Mouse (Mus musculus): ENCODE data around the gene Nop58. TPM values are rescaled to one million over a fixed set of nuclear protein-coding genes. Genes with fewer than 3 reads are reported as not detected.
A peak's percentile ranks its signal among the peaks of the same experiment; 100 is the strongest.
"Not testable (repeated sequence)": the region's sequence is repeated elsewhere in the genome, so short reads cannot be mapped to it uniquely, and the experiment has no call there.

Nop58 gene
- 10 to 100 TPM; 16.4 to 25.0 (median 23.7) TPM for total RNA-seq (2022)

DNA sequence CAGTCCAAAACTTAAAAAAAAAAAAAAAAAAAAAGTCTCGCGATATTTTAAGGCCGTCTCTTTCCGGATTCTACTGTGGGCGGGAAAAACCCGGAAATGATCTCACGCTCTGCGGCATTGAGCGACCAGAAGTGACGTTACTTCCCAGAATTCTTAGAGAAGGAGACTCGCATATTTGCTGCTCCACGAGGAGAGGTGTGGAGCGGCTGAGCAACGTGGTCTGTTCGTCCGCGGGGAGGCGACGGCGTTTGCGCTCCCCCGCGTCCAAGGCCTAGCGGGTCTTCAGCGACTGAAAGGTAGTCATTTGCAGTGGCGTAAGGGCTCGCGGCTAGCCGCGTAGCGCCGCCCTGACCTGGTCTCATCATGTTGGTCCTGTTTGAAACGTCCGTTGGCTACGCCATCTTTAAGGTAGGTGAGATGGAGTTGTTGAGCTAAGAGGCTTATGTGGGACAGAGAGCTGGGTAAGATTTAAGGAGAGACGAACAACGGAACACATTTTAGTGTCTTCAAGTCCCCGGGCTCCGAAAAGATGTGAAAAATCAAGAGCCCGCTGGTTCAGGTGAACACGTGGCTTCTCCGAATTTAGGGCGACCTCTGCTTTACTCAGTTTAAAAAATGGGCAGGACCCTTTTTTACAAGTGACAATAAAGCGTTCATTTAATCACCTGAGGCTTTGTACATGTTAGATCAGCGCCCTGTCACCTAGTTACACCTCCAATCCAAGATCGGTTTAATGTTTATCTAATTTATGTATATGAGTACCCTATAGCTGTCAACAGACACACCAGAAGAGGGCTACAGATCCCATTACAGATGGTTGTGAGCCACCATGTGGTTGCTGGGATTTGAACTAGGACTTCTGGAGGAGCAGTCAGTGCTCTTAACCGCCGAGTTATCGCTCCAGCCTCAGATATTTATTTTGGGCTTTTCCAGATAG, at the start of gene Nop58:
Gene Nop58 (plus strand): TSS at position 153 of the 937 bp plus-strand sequence.
- peak; percentile 71 to 85 for DNase-seq (ENCODE audit: low spot score in 2 of 2)

- DNase-seq (ENCODE audit: low spot score in 2 of 2): no peak
Observed at GRCm38 (mm10) chr1:59636349-59636748, 48.4 kb upstream of the Nop58 start.

DNA sequence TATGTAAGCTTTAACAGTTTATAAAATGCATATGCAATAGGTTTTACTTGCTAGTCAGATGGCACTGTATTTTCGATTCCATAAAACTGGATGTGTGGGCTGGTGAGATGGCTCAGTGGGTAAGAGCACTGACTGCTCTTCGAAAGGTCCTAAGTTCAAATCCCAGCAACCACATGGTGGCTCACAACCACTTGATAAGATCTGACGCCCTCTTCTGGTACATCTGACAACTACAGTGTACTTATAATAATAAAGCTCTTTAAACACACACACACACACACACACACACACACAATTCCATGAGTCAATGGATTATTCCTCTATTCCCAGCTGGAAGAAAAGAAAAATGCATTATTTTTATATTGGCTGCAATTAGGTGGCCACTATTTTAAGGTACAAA, 46.4 kb upstream of the Nop58 start:
- DNase-seq (ENCODE audit: low spot score in 2 of 2): no peak

DNA sequence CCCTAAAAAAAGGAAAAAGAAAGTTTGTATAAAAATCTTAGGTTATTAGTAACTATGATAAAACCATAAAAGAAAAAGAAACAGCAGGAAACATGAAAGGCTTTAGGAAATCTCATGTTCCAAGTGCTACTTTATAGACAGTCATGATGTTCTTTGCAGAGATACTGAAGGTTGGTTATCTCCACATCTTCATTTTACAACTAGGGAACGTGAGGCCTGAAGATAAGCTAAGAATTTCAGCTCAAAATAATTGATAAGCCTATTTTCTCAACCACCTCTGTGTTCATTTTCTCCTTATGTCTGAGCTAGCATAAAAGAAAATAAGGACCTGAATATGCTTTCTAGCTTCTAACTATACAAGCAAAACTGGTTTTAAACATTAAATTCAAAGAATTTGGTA, 42.3 kb upstream of the Nop58 start:
- no peak for DNase-seq (ENCODE audit: low spot score in 2 of 2)

DNA sequence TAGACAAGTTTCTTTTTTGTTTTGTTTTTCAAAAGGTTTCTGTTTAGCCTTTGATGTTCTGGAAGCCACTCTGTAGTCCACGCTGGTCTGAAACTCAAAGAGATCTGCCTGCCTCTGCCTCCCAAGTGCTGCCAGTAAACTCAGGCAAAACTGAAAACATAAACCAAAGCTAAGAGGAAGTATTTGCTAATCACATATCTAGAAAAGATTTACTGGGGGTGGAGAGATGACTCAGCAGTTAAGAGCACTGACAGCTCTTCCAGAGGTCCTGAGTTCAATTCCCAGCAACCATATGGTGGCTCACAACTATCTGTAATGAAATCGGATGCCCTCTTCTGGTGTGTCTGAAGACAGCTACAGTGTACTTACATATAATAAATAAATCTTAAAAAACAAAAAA, 38.3 kb upstream of the Nop58 start:
- DNase-seq (ENCODE audit: low spot score in 2 of 2): not testable (repeated sequence)

GRCm38 (mm10) chr1:59651201-59651819, 33.5 kb upstream of the Nop58 start:
- DNase-seq (ENCODE audit: low spot score in 2 of 2): no peak

GRCm38 (mm10) chr1:59653243-59653911, 31.4 kb upstream of the Nop58 start:
- no peak for DNase-seq (ENCODE audit: low spot score in 2 of 2)

DNA sequence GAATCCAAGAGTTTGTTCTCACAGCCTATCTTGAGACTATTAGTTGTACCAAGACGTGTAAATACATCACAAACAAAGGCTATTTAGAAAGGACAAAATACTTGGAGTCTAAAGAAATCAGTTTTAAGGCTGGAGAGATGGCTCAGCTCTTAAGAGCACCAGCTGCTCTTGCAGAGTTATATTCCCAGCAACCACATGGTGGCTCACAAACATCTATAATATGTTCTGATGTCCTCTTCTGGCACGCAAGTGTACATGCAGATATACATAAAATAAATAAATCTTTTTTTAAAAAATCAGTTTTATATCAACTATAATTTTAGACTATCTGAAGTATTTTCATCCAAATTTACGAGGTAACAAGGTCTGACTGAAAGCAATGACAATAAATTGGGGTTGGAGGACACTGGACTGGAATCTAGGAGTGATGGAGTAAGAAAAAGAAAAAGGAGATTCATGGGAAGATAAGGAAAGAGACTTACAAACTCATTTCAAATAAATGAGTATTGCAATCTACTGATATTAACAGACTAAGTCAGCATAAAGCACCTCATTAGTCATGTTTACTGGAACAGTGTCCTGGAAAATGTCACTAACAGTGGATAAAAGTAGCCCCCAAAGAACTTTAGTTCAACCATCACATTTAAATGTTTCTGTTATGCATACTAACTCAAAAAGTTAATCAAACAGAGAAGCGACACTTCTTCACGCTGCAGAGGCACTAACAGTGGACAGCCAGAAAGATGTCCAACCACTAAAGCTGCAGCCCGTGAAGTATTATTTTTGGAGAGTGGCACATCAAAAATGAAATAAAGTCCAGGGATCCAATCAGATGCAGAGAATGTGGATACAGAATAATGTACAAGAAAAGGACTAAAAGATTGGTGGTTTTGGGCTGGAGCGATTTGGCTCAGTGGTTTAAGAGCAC, 28.3 kb upstream of the Nop58 start:
- DNase-seq (ENCODE audit: low spot score in 2 of 2): no peak

DNA sequence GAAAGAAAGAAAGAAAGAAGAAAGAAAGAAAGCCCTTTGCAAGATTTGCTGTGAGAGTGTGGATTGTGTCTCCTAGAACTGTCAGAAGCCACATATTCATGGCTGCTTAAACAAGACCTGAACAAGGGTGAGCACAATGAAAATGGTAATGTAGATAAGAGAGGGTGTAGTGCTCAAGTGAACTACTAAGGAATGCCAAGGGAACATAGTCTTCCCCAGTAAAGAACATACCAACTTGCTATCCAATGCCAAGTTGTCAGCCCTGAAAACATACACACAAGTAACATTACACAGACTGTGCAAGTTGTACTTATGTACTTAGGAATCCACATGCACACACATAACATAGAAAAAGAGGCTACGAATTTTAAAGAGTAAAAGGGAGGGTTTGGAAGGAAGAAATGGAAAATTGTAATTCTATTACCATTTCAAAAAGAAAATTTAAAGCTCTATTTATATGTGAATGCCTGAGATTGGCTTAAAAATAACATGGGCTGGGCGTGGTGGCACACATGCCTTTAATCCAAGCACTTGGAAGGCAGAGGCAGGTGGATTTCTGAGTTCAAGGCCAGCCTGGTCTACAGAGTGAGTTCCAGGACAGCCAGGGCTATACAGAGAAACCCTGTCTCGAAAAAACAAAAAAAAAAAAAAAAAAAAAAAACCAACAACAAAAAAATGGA, 21.2 kb upstream of the Nop58 start:
- no peak for DNase-seq (ENCODE audit: low spot score in 2 of 2)

DNA sequence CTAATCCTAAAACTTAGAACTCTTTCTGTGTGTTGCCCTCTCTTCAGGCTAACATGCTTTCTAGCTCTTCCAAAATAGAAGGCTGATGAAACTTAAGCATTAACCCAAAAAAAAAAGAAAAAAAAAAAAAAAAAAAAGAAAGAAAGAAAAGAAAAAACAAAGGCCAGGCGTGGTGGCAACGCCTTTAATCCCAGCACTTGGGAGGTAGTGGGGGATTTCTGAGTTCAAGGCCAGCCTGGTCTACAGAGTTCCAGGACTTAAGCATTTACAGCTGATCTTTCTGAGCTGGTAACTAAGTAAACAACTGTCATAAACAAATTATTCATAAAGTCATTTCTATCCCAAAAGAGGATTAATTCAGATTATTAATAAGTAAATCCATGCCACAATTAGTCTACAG, 15.9 kb upstream of the Nop58 start:
- no peak for DNase-seq (ENCODE audit: low spot score in 2 of 2)

- DNase-seq (ENCODE audit: low spot score in 2 of 2): peak in 1 of 2 experiments; percentile 13
Observed at GRCm38 (mm10) chr1:59669962-59670630, 14.7 kb upstream of the Nop58 start.

GRCm38 (mm10) chr1:59670641-59671168, 14.1 kb upstream of the Nop58 start, which contains the start of gene Sumo1:
Gene Sumo1 (minus strand): TSS chr1:59670834.
- peak; percentile 63 to 68 for DNase-seq (ENCODE audit: low spot score in 2 of 2)

GRCm38 (mm10) chr1:59673661-59674060, 11.1 kb upstream of the Nop58 start:
- DNase-seq (ENCODE audit: low spot score in 2 of 2): no peak

GRCm38 (mm10) chr1:59683926-59684818, 599 bp upstream of the Nop58 start:
- DNase-seq (ENCODE audit: low spot score in 2 of 2): peak in 1 of 2 experiments; percentile 3

DNA sequence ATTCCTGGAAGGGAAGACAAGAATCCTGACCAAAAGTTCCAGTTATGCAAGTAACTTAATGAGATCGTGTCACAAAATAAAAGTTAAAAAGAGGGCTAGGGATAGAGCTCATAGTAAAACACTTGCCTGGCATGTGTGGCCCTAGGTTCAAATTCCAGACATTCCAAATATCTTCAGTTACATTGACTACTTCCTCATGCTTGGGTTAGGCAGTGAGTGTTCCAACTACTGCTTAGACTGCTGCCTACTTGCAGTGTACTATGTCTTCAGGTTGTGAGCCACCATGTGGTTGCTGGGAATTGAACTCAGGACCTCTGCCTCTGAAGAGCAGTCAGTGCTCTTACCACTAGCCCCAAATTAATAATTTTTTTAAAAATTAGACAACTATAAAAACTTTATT, 2.7 kb downstream of the Nop58 start:
- no peak for DNase-seq (ENCODE audit: low spot score in 2 of 2)

- no peak for DNase-seq (ENCODE audit: low spot score in 2 of 2)
Observed at GRCm38 (mm10) chr1:59690467-59690866, 5.7 kb downstream of the Nop58 start.

- no peak for DNase-seq (ENCODE audit: low spot score in 2 of 2)
Observed at GRCm38 (mm10) chr1:59697751-59698150, 13.0 kb downstream of the Nop58 start.

DNA sequence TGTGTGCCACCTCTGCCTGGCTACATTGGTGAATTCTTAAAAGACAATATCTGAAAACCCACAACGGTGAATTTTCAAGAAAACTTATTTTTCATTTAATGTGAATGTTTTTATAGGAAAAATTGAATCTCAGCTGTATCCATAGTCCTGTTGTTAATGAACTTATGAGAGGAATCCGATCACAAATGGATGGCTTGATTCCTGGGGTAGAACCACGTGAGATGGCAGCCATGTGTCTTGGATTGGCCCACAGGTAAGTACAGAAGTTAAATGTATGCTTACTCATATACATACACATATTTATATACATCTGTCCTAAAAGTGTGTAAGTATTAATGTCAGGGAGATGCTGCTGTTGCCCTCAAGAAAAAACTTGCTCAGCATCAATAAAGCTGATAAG, 13.4 kb downstream of the Nop58 start:
- DNase-seq (ENCODE audit: low spot score in 2 of 2): no peak

Data from gastrocnemius, adult 8-10 months (tissue).